Comparison of ENCODE assay signal across 9 mouse cellular contexts in the genomic region with DNA sequence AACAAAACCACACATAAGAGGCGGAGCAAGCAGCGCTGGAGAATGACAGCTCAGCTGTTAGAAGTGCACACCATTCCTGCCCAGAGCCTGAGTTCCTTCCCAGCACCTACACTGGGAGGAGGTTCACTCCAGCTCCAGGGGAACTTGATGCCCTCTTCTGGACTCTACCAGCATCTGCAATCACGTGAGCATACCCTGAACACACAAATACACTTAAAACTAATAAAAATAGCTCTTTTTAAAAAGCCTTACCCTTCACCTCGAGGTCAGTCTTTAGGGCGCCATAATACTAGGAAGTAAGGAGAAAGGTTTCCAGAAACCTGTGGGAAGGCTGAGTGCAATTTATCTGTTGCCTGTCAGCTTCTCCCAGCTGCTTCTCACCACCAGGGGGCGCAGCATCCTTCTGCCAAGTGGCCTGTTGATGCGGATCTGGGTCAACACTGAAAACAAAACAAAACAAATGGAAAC. TPM values are rescaled to one million over a fixed set of nuclear protein-coding genes. Genes with fewer than 3 reads are reported as not detected.
DNase-seq lines count a peak whose midpoint lies in the region; ATAC-seq and TF ChIP-seq lines count a peak whose summit lies in the region.
"Had no signal": no experiment of that assay in that cellular context is flagged by ENCODE, and none has a peak within 500 bp of the region (broad histone marks: within the 10 kb centered on the region; RNA-seq: fewer than 3 reads in every experiment).

No protein-coding gene starts in this region.

- no peak overlapping the region for H3K9ac ChIP-seq in heart, embryonic 11.5 days (ENCODE audit: low read depth, low read length)
- no peak overlapping the region for H3K9ac ChIP-seq in midbrain, postnatal 0 days (replicated peaks; ENCODE audit: low read length, poor library complexity, severe bottlenecking)
- H3K9ac ChIP-seq: stomach, embryonic 15.5 days had no signal

- H3K36me3 ChIP-seq in heart, embryonic 11.5 days (ENCODE audit: control insufficient read depth, insufficient read depth, low read length) = 0 out of 2 replicates have a peak, but pooled peaks cover under 1% of the 10 kb centered on the region
- peaks cover 5% of the 10 kb centered on the region for H3K36me3 ChIP-seq in midbrain, postnatal 0 days (ENCODE audit: insufficient read depth, low read length)
- H3K36me3 ChIP-seq: stomach, embryonic 15.5 days had no signal

- H3K4me2 ChIP-seq in heart, embryonic 11.5 days = no peak overlapping the region
- no peak overlapping the region for H3K4me2 ChIP-seq in midbrain, postnatal 0 days (ENCODE audit: low read depth, low read length, poor library complexity, severe bottlenecking)
- H3K4me2 ChIP-seq: stomach, embryonic 15.5 days had no signal

- H3K4me1 ChIP-seq in heart, embryonic 11.5 days (ENCODE audit: control insufficient read depth, insufficient read depth, low read length) = peaks cover 2% of the 10 kb centered on the region; the same call in 1 of the 2 replicates
- H3K4me1 ChIP-seq in midbrain, postnatal 0 days (ENCODE audit: insufficient read depth, low read length) = no peaks in the 10 kb centered on the region; the same call in 1 of the 2 replicates
- H3K4me1 ChIP-seq: stomach, embryonic 15.5 days had no signal

- peak; percentile 92 for TF ChIP-seq CTCF in midbrain, postnatal 0 days (IDR thresholded peaks at IDR 0.05)

- 13% methylated on average over 7 of the region's 7 CpGs for WGBS in heart, embryonic 11.5 days (ENCODE audit: insufficient replicate concordance)
- 15% methylated on average over 7 of the region's 7 CpGs for WGBS in midbrain, postnatal 0 days

- no peak for ATAC-seq in heart, embryonic 11.5 days (replicated peaks; ENCODE audit: insufficient number of reproducible peaks, low FRiP score, low TSS enrichment)
- no peak for ATAC-seq in midbrain, postnatal 0 days (ENCODE audit: low FRiP score)

- H3K4me3 ChIP-seq in heart, embryonic 11.5 days (ENCODE audit: low read depth, low read length) = no peak overlapping the region
- H3K4me3 ChIP-seq in midbrain, postnatal 0 days (ENCODE audit: low read depth, low read length) = no peak overlapping the region
- H3K4me3 ChIP-seq: stomach, embryonic 15.5 days had no signal

- H3K27ac ChIP-seq in heart, embryonic 11.5 days (ENCODE audit: low read depth, low read length) = no peak overlapping the region
- H3K27ac ChIP-seq in midbrain, postnatal 0 days (ENCODE audit: low read depth, low read length) = no peak overlapping the region
- H3K27ac ChIP-seq: stomach, embryonic 15.5 days had no signal

- intact Hi-C loops in heart, postnatal 14 days (cut with DNase I) = loop anchor here (1.0 to 10.0 kb wide), 4 partner anchors 59 to 249 kb away; partner anchors contain the start of genes Gdf5 and Gm15557

- no peaks in the 10 kb centered on the region for H3K9me3 ChIP-seq in heart, embryonic 11.5 days (replicated peaks; ENCODE audit: control insufficient read depth, low read length)
- no peaks in the 10 kb centered on the region for H3K9me3 ChIP-seq in midbrain, postnatal 0 days (ENCODE audit: low read length)
- H3K9me3 ChIP-seq: stomach, embryonic 15.5 days had no signal

- H3K27me3 ChIP-seq in heart, embryonic 11.5 days (ENCODE audit: control insufficient read depth, insufficient read depth, low read length) = no peaks in the 10 kb centered on the region
- H3K27me3 ChIP-seq in midbrain, postnatal 0 days (ENCODE audit: insufficient read depth, low read length) = no peaks in the 10 kb centered on the region
- H3K27me3 ChIP-seq: stomach, embryonic 15.5 days had no signal

- DNase-seq in heart, adult 11 months = peak; percentile 96
- DNase-seq in adrenal gland, adult (ENCODE audit: inconsistent age in 2 of 2, low spot score in 1 of 2) = peak; percentile 86 to 97
- DNase-seq in embryo, embryonic 10.5 days (ENCODE audit: low spot score) = peak; percentile 86
- DNase-seq in heart, postnatal 14 days = peak; percentile 90 to 95
- peak; percentile 32 to 81 for DNase-seq in left cerebral cortex, adult 9 months (ENCODE audit: low spot score in 2 of 2)
- DNase-seq in midbrain, postnatal 0 days (ENCODE audit: low spot score) = peak; percentile 86
- DNase-seq in spleen, postnatal 36 days (ENCODE audit: low spot score in 2 of 2) = peak; percentile 60 to 67

RNA-seq across cellular contexts. Expression of gene Trpc4ap, which starts 3.9 kb away (rescaled TPM):
- polyA plus RNA-seq in heart, embryonic 11.5 days (2014; fragmentation: Nextera tagmentation; extraction: Ambion mirVana) = 92.4 and 102 TPM in 2 replicates
- 10 to 100 TPM; 81.3 to 82.5 TPM for total RNA-seq in heart, postnatal 14 days (2021)
- total RNA-seq in midbrain, postnatal 0 days (2014; rRNA removed) = 148 and 155 TPM in 2 replicates
- polyA plus RNA-seq in midbrain, postnatal 0 days (2015; fragmentation: Nextera tagmentation; extraction: Ambion mirVana) = 121 and 122 TPM in 2 replicates

RNA-seq across cellular contexts. Expression of gene Edem2, which starts 33.1 kb away (rescaled TPM):
- polyA plus RNA-seq in heart, embryonic 11.5 days (2014; fragmentation: Nextera tagmentation; extraction: Ambion mirVana) = 28.6 and 28.8 TPM in 2 replicates
- 1 to 10 TPM; 7.8 to 9.5 TPM for total RNA-seq in heart, postnatal 14 days (2021)
- 41.1 and 44.5 TPM in 2 replicates for total RNA-seq in midbrain, postnatal 0 days (2014; rRNA removed)
- 33.0 and 35.7 TPM in 2 replicates for polyA plus RNA-seq in midbrain, postnatal 0 days (2015; fragmentation: Nextera tagmentation; extraction: Ambion mirVana)

RNA-seq across cellular contexts. Expression of gene Gm17581, which starts 39.5 kb away (rescaled TPM):
- polyA plus RNA-seq in heart, embryonic 11.5 days (2014; fragmentation: Nextera tagmentation; extraction: Ambion mirVana) = not detected in 2 replicates
- total RNA-seq in heart, postnatal 14 days (2021) = not detected
- not detected in 2 replicates for total RNA-seq in midbrain, postnatal 0 days (2014; rRNA removed)
- polyA plus RNA-seq in midbrain, postnatal 0 days (2015; fragmentation: Nextera tagmentation; extraction: Ambion mirVana) = not detected in 2 replicates
- polyA plus RNA-seq: stomach, embryonic 15.5 days had no signal

RNA-seq across cellular contexts. Expression of gene Procr, which starts 54.8 kb away (rescaled TPM):
- 8.6 and 9.2 TPM in 2 replicates for polyA plus RNA-seq in heart, embryonic 11.5 days (2014; fragmentation: Nextera tagmentation; extraction: Ambion mirVana)
- 1 to 10 TPM; 4.8 to 6.1 TPM for total RNA-seq in heart, postnatal 14 days (2021)
- total RNA-seq in midbrain, postnatal 0 days (2014; rRNA removed) = 1.5 TPM in 2 replicates
- polyA plus RNA-seq in midbrain, postnatal 0 days (2015; fragmentation: Nextera tagmentation; extraction: Ambion mirVana) = 2.5 and 2.9 TPM in 2 replicates
